Mouse (Mus musculus) cerebellum, adult 2 months (tissue): Measurements from ENCODE around the gene Gm5475. TPM values are rescaled to one million over a fixed set of nuclear protein-coding genes. Genes with fewer than 3 reads are reported as not detected.

ENCODE experiments used
- DNase-seq, 2 experiments: peaks; one replicate each; pipeline ENCODE4 v3.0.0; 2021
- H3K27ac ChIP-seq: fragments of 200-500 bp; 2 replicates; pipeline ENCODE4 v1.5.1; 2012; ENCODE audit warnings: low read length, control low read depth, inconsistent platforms; ENCODE audit not compliant: insufficient read depth
- H3K27me3 ChIP-seq: fragments of 200-500 bp; 2 replicates; pipeline ENCODE4 v1.6.1; 2012; ENCODE audit warnings: inconsistent platforms, mild to moderate bottlenecking, low read length, moderate library complexity; ENCODE audit not compliant: control insufficient read depth, insufficient read depth
- H3K4me1 ChIP-seq: fragments of 200-500 bp; 2 replicates; pipeline ENCODE4 v1.6.1; 2011; ENCODE audit warnings: low read length; ENCODE audit not compliant: control insufficient read depth, insufficient read depth
- H3K4me3 ChIP-seq: fragments of 200-500 bp; replicated peaks from 2 replicates; pipeline ENCODE3; 2011; ENCODE audit warnings: mild to moderate bottlenecking, low read depth, low read length, control low read depth; ENCODE audit not compliant: insufficient read depth
- CTCF ChIP-seq: fragments of 200-500 bp; IDR thresholded peaks from 2 replicates; pipeline ENCODE4 v1.5.1; 2011; ENCODE audit warnings: low read depth, mild to moderate bottlenecking, control low read depth, low read length, moderate library complexity, borderline replicate concordance; ENCODE audit not compliant: insufficient read depth
- POLR2A ChIP-seq: fragments of 200-500 bp; IDR thresholded peaks from 2 replicates; pipeline ENCODE4 v1.6.1; 2011; ENCODE audit warnings: low read length, control low read depth, borderline replicate concordance; ENCODE audit not compliant: insufficient read depth
- whole genome bisulfite sequencing: fragments of 180-500 bp; shearing (Covaris S2); methylation state at CpG from one replicate; pipeline ENCODE4 v1.1.7; 2018; 5-methylcytosine and 5-hydroxymethylcytosine counted together
- polyA plus RNA-seq: library from polyadenylated mRNA; depleted of rRNA; stranded (reverse); fragments of >200 nt; gene quantifications from 2 replicates; pipeline ENCODE4 v1.2.3, GENCODE M21; 2012

Gm5475 gene
- polyA plus RNA-seq, 1 experiment = not detected

DNA sequence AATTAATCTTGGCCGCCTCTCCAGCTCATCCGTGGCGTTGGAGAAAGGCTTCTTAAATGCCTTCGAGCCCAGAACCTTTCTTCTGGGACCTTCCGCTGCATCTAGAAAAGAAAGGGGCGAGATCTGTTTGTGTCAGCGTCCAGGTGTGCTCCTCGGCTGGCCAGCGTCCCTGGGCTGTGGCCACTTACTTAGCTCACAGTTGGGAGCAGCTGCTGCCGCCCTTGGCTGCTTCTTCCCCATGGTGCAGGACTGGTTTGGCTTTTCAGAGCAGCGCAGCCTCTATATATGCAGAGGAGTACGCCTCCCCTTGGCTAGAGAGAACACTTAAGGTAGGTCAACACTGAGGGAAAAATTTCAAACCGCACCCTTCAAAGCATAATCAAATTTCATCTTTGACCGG, 2.0 kb downstream of the Gm5475 start:
- no peak for DNase-seq
- 6% methylated on average over 14 of the region's 14 CpGs for WGBS
- Histone ChIP-seq H3K27ac (no peak overlapping the region), H3K27me3 (no peaks in the 10 kb centered on the region), H3K4me1 (peaks cover 9% of the 10 kb centered on the region), H3K4me3 (no peak overlapping the region)
- TF ChIP-seq CTCF = no peak
- no peak for TF ChIP-seq POLR2A

DNA sequence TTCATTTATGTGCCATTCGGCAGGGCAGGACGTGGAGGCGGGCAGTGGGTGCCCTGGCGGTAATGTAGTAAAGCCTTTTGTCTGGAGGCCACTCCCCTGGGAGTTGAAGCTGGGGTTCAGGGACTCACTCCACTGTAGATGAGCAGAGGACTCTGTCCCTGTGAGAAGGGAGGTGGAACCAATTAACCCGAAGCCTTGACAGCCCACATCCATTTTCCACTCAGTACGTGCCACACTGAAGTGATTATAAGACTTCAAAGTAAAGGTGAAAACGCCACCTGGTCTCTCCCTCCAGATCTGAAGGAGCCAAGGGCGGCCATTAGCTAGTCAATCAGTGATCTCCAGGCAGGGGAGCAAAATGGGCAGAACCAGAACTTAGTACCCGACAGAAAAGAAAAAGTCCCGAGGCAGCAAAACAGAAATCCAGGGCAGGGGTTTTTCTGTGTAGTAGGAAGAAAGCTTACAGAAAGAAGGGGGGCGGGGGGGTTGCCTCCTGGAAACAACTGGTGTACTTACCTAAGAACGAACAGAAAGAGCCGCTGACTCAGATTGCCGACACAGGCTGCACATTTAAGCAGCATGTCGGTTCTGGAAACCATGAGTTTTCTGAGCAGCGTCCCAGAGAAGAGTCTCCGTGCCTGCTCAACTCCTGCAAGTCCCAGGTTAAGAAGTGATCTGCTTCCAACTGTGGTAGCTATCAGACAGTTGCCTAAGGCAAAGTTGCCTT, 2.6 kb downstream of the Gm5475 start, which contains the start of gene Slc11a2:
Gene Slc11a2, minus strand, starts transcription at position 677 of the 727 bp plus-strand sequence.
- WGBS = 49% methylated on average over 17 of the region's 17 CpGs
- peaks cover 5% of the 10 kb centered on the region for H3K4me1 ChIP-seq
- DNase-seq = no peak
- no peaks in the 10 kb centered on the region for H3K27me3 ChIP-seq
- no peak within 1 kb of the TSS for H3K27ac ChIP-seq
- TF ChIP-seq POLR2A (no peak), CTCF (no peak)
- H3K4me3 ChIP-seq = no peak within 1 kb of the TSS

DNA sequence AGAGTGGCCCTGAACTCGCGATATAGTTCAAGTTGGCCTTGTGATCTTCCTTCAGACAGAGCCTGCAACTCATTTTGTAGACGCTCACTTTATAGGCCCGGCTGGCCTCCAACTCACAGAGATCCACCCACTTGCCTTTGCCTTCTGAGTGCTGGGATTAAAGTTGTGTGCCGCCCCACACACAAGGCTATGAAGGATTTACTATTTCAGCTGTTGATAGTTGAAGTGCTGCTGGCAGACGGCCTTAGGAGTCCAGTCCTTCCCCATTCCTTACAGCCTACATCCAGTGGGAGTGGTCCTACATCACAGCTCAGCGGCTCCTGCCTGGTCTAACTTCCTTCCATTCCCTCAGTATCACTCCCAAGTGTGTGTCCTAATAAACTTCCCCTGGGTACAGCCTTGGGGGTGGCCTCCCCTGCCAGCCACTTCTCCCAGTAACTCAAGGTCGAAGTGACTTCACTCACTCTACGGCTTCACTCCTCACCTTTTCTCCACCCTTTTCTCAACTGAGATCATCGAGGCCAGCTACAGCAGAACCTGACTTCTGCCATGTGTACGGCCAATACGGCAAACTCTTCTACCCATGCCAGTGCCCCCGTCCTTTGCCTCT, 6.5 kb downstream of the Gm5475 start:
- no peak for DNase-seq
- 84% methylated on average over 13 of the region's 13 CpGs for WGBS
- TF ChIP-seq CTCF (no peak), POLR2A (no peak)

DNA sequence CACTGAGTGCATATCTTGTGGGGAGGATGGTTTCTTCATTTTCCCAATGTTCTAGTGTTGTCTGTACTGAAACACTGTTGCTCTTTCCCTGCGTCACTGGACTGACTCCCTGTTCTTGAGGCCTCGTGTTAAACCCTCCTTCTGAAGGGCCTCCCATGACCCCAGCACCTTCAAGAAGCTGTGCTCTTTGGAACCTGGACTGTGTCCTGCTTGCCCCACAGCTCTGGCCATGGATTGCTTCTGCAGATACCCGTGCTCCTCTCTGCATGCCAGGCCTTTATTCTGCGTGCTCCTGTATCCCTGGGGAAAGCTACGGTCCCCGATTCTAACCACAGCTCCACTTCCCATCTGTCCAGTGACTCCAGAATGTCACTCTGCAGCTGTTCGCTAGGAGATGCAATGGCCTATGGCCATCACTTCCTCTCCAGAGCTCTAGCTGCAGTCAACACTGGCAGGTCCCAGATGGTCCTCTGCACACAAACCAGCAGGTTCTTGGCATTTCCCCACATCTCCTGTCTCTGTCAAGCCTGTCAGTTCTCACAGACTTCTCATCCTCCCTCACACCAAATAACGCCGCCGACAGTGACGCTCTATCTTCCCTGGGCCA, 8.1 kb downstream of the Gm5475 start:
- Histone ChIP-seq H3K27ac (no peak overlapping the region; the same call in 1 of the 2 replicates), H3K4me1 (peaks cover 10% of the 10 kb centered on the region), H3K4me3 (no peak overlapping the region), H3K27me3 (no peaks in the 10 kb centered on the region)
- WGBS = 18% methylated on average over 11 of the region's 11 CpGs
- TF ChIP-seq CTCF = no peak
- TF ChIP-seq POLR2A = no peak
- peak; percentile 44 to 60 for DNase-seq

More for the DNA sequence above, 6.5 kb downstream of the Gm5475 start:
- Histone ChIP-seq H3K27me3 (no peaks in the 10 kb centered on the region), H3K4me3 (no peak overlapping the region), H3K27ac (no peak overlapping the region), H3K4me1 (peaks cover 10% of the 10 kb centered on the region)

DNA sequence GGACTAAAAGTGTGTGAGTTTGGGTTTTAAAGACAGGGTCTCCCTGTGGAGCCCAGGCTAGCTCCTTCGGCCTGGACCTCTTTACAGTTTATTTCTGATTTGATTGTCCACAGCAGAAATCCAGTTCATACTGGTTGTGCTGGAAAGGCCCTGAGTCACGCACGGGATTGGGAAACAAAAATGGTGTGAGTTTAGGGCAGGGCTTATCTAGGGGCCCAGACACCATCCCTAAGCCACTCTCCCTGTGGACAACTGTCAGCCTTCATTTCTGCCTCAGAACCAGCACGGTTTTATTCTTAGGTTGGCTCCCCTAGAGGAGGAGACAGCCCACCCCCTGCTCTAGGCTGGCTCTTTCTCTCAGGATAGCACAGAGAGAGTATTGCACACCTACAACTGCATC, 11.3 kb downstream of the Gm5475 start:
- H3K27ac ChIP-seq = no peak overlapping the region
- no peaks in the 10 kb centered on the region for H3K27me3 ChIP-seq
- peaks cover 10% of the 10 kb centered on the region for H3K4me1 ChIP-seq
- no peak for TF ChIP-seq POLR2A
- TF ChIP-seq CTCF = no peak
- no peak overlapping the region for H3K4me3 ChIP-seq
- DNase-seq = no peak
- WGBS = 68% methylated on average over 4 of the region's 4 CpGs

DNA sequence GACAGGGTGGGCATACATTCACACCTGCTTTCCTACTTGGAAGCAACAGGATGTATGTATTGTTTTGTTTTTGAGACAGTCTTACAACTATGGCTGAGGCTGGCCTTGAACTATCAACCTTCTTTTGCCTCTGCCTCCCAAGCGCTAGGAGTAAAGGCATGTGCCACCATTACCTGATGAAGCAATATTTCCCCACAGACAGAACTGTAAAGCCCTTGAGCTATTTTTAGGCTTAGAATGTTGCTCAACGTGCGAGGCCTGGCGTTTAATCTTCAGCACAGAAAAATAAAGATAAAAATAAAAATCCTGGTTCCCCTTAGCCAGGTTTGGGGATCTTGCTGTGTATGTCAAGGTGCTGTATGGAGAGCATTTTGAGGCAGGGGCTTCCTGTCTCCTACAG, 14.2 kb downstream of the Gm5475 start:
- H3K27ac ChIP-seq = no peak overlapping the region
- H3K4me1 ChIP-seq = no peaks in the 10 kb centered on the region
- H3K4me3 ChIP-seq = no peak overlapping the region
- WGBS = 87% methylated on average over 4 of the region's 4 CpGs
- H3K27me3 ChIP-seq = no peaks in the 10 kb centered on the region
- TF ChIP-seq CTCF (no peak), POLR2A (no peak)
- DNase-seq = no peak

DNA sequence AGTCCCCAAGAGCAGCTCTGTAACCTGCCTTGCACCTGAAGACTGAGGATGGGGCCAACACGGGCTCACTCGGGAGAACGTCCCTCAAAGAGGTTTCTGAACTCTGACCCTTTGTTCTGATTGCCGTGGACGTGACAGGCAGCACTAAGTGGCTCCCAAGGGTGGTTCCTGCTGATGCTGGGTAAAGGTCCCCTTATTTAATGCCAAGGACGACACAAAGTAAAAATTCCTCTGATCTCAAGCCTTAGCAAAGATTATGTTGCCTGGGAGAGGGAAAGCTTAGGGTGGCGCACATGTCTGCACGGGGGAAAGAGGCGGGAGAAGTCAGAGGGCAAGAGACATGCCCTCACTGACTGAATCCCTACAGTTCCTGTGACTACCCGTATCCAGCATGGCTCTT, 14.6 kb downstream of the Gm5475 start:
- no peaks in the 10 kb centered on the region for H3K27me3 ChIP-seq
- TF ChIP-seq POLR2A = no peak
- no peak for TF ChIP-seq CTCF
- H3K4me1 ChIP-seq = no peaks in the 10 kb centered on the region
- H3K4me3 ChIP-seq = no peak overlapping the region
- no peak for DNase-seq
- H3K27ac ChIP-seq = no peak overlapping the region
- 60% methylated on average over 10 of the region's 10 CpGs for WGBS

DNA sequence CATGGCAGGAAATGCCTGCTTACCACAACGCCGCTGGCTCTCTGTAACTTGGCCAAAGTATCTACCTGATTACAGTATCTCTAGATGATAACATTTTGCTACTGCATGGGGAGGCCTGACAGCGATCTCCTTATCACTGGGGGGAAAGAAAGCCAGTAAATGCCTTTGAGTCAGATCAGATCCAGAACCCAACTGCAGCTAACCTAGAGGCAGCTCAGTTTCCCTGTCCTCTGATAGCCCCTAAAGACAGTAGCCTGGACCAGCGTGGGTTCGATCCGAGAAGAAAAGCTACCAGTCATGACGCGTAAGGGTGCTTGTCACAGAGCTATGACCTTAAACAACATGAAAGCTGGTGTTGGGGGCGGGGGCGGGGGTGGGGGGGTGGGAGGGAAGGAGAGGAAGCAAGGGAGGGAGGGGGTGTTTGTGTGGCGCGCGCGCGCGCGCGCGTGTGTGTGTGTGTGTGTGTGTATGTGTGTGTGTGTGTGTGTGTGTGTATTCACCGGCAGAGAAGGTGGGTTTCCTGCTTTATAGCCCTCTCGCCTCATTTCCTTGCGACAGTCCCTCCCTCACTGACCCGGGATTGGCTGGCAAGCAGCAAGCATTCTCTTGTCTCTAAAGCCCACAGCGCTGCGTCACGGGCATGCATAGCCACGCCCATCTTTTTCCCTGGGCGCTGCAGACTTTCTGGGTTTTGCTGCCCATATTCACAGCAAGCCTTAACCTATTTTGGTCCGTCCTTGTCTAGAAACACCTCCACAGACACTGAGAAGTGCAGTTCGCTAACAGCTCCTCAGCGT, 21.4 kb downstream of the Gm5475 start:
- Histone ChIP-seq H3K4me3 (peak overlapping the region; percentile 94), H3K27ac (peak overlapping the region; percentile 88), H3K4me1 (no peaks in the 10 kb centered on the region), H3K27me3 (no peaks in the 10 kb centered on the region)
- peak; percentile 80 to 89 for DNase-seq
- 2% methylated on average over 25 of the region's 31 CpGs for WGBS
- TF ChIP-seq POLR2A (peak; percentile 64; the same call in 1 of the 2 replicates), CTCF (no peak)
